Mouse (Mus musculus) layer of hippocampus, adult 9-10 months (tissue): ENCODE measurements around the gene Pus3.
A peak's percentile ranks its signal among the peaks of the same experiment; 100 is the strongest.

ENCODE experiments used
- DNase-seq: peaks from one replicate; pipeline ENCODE4 v3.0.0; 2022; ENCODE audit warnings: low spot score

Gene Pus3

DNA sequence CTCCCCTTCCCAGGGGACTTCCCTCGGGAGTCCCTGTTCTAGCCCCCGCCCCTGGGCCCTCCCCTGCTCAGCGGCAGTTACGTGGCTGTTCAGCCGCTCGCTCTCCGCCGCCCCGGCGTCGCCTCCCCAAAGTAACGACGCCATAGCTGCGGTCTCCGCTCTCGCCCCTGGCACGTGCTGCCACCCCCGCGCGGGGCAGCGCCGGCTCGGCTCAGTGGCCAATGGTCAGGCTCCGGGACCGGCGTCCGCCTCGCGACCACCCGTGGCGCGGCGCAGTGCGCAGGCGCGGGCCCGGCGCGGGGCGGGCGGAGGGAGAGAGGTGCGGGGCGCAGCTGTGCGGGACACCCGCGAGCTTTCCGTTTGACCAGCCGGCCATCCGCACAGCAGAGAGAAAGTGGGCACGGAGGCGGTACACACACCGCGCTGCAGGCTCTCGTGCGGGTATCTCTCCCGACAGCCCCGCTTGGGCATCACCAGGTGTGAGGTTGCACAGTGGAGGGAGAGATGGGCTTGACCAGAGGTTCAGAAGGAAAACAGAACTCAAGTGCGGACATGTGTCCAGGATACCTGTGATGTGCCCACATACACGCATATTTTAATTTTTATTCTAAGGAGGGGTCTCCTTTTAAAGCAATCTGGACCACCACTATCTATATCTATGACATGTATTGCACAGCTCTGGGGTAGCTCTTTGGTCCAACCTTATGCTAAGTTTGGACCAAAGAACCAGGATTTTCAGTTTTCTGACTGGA is at the start of gene Pus3, which contains the start of gene Ddx25:
Pus3 (plus strand) TSS at position 339 of the 752 bp plus-strand sequence.
Ddx25 (minus strand) TSS at position 272 of the 752 bp plus-strand sequence.
- DNase-seq, result no peak

DNA sequence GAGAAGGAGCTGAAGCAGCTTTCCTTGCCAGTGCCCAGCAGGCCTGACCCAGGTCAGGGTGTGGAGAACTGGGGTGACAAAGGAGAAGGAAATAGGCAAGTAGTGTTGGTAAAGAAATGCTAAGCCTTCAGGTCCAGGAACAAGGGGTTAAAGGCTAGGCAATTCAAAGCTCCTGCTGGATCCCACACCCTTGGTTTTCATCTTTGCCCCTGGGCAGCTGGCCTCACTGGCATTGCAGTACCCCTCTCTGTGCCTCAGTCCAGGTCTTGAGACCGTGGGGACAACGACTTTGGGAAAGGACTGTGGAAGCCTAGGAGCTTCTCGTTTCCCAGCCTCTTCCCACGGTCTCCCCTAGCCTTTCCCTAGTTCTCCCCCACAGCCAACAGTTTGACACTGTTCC is 44.5 kb upstream of the Pus3 start:
- no peak for DNase-seq

DNA sequence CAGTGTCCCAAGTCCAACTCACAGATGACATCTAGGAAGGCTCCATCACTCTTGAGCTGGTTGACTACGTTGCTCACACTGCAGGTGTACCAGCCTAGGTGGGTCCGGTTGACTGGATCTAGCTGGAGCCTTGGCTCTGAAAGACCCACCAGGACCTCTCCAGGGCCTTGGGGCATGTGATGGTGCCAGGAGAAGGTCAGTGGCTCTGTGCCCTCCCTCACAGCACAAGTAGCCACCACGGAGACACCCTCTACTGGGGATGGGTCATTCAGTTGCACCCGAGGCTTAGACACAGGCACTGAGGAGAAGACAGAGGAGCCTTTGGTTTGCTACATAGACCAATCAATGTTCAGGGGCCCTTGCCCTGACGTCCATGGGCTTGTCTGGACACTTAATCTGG is 42.2 kb upstream of the Pus3 start:
- DNase-seq, result no peak

DNA sequence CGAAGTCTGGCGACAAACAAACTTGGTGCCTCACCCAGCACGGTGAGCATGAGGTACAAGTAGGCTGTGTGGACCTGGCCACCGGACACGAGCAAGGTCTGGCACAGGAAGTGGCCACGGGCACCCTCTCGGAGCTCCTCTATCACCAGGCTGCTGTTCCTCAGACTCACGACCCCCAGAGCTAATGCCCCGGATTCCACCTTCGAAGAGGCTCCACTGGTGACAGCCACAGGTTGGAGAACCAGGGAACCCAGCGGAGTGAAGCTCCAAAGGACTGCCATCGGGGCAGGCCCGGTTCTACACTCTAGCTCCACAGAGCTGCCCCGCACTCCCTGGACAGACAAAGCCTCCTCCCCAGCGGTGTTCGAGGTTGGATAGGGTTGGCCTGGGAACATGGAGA is 41.7 kb upstream of the Pus3 start:
- no peak for DNase-seq

DNA sequence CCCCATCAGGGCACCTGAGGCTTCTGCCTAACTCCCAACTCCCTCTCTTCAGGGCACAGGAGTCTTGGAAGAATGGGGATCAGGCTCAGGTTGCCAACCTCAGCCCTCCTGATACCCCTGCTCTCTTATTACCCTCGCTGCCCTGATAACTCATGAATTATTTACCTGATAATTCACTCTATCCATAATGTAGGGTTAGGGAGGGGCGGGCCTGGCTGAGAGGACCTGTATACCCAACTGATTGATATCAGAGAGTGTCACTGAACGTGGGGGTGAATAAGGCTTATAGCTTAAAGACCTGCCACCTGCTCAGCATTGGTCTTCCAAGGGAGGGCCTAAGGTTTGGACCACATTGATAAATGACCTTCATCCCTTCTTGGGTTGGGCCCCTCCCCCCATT is 40.2 kb upstream of the Pus3 start, which contains the start of gene Gm1113:
Gm1113 (minus strand) TSS at position 101 of the 400 bp plus-strand sequence.
- no peak for DNase-seq

DNA sequence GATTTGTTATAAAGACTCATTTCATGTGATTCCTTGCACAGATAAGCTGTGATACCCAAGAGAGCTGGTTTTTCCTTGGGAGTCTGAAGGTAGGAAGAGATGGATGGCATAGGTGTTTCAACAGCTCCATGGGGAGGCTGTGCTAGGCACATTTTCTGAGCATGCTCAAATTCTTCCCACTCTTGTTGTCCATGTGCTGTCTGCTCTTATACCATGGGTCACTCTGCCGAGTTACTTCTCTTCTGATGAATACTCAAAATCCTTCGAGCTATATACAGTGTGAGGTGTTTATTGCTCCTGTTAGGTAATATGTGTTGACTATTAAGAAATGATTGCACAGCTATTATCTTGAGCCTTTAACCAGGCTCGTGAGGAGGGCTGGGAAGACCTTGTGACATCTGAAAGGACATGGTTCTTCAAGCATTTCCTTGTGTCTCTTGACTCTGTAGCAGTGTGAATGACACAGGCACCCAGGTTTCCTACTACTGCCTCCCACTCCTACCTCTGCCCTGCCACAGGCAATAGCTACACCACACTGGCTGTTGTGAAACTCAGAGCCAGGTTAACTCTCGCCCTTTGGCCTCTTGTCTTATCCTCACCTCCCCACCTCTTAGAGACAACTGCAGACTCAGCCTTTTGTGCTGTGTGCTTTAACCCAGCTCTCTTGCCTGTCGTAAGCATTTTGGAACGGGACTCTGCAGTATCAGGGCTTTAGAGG is 37.6 kb upstream of the Pus3 start:
- DNase-seq, result no peak

DNA sequence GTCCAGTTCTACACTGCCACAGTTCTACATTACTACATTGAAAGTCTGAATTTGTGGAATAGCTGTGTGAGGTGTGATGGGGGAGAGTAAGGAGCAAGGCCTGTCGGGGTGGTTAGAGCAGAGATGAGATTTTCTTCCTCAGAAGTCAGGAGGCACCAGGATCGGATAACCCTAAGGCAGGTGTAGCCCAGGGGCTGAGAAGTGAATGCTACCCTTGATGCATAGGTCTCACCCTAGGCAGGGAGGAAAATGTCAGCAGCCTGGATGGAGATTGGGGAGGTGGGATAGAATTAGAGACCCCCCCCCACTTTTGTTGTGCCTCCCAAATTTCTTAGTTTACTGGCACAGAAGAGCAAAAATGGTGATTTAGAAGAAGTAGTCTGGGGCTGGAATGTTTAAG is 36.2 kb upstream of the Pus3 start:
- DNase-seq, result no peak

DNA sequence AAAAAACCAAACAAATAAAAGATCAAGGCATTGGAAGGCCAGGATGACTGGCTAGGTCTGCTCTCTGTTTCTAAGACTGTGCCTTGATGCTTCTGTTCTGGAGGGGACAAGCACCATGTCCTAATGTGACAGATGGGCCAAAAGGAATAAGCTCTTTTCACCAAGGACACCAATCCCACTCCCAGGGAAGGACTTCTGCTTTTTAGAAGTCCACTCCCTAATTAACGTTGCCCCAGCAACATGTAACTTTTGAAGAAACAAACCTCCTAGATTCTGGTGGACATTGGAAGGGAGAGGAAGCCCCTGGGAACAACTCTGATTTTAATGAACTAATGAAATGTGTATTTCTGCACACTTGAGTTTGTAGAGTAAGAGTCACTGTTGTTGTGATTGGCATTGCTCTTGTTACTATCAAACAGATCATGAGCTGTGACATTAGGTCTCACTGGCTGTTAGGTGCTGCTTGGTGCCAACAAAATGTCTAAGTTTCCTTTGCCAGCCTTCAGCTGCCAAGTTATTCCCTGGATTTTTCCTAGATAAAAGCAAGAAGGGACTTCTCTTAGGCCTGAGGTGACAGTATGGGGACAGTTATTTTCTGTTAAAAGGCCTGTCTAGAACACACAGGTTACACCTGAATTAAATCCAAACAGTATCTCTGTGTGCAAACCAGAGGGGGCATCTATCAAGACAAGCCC is 35.4 kb upstream of the Pus3 start:
- no peak for DNase-seq

DNA sequence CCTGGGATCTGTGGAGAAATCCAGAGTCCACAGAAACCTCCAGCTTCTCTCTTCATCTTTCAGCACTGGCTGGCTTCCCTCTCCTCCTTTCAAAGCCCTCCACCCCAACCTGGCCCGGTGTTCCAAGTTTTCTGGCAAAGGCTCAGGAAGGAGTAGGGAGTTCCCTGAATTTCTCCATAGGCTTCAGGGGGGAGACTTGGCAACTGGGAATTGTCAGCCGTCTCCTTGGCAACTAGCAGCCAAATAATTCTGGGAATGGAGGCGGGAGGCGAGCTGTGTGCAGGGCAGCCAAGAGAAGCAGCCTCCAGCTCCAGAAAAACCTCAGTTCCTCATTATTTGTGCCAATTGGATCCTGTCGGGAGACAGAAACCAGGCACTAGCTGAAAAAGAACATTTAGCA is 34.9 kb upstream of the Pus3 start:
- no peak for DNase-seq

DNA sequence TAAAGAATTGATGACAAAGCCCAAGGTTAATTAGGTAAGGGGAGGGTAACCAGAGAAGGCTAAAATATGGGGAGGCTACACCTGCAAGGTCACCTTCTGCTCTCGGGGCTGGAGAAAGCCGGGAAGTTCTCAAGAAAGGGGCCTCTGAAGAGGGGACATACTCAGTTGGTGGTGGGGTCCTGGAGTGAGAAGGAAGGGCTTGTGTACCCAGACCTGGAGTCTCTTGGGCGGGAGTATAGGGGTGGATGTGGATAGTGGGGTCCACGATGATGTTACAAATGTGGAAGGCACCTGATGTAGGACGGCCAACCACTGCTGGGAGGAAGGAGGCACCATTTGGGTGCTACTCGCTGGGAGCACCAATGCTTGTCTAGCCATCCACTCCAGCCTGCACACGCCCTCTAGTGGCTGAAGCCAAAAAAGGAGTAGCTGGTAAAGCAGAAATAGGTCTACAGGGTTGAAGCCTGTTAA is 34.4 kb upstream of the Pus3 start:
- DNase-seq, result peak; percentile 51

DNA sequence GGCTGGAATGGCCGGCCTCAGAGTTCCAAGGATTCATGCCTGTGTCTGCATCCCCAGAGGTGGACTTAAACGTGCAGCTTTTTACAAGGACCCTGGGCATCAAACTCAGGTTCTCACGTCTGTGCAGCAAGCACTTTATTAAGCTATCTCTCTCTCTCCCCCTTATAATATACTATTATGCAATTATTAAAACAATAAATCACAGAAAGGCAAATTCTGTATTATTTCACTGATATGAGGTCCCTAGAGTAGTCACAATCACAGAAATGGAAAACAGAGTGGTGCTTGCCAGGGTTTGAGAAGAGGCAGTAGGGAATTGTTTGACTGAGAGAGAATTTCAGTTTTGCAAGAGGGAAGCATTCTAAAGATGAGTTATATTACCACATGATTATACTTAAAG is 29.3 kb upstream of the Pus3 start:
- no peak for DNase-seq

DNA sequence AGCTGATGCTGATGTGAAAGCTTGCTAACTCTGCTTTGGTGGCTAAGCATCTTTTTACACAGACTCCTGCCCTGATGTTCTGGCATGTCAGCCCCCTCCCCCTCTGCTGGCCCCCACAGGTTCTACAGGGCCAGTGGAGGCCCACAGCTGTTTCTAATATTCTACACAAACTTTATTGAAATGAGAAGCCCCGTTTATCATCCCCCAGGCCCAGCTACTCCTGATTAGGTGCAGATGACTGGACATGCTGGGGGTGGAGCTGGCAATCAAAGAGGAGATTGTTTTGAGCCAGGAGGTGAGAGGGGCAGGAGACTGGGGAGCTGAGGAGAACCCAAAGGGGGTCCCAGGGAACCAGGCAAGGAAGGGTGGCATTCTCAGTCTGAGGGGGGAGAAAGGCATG is 28.6 kb upstream of the Pus3 start:
- DNase-seq, result no peak

DNA sequence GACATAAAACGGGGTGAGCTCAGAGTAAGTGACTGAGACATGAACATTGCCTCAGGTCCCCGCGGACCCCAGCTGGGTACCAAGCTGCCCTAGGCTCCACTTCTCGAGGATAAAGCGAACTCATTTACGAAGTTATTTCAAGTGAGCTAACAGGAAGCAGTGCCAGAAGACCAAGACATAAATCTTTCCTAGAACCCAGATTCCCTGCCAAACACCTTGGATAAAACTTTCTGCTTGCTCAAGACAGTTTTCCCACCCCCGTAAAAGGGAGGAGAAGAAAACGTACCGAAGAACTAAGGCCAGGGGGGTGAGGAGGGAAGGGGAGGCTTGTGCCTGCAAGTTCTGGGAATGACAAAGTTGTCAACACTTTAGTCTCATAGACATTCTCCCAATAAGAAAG is 25.1 kb upstream of the Pus3 start:
- no peak for DNase-seq

DNA sequence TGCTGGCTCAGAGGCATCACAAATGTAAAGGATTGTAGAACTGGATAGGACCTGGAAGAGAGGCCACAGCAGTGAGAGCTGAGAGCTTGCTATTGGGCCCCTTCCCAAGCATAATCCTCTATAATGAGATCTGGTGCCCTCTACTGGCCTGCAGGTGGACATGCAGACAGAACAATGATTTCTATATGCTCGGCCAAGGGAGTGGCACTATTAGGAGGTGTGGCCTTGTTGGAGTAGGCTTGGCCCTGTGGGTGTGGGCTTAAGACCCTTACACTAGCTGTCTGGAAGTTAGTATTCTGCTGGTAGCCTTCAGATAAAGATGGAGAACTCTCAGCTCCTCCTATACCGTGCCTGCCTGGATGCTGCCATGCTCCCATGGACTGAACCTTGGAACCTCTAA is 23.3 kb upstream of the Pus3 start:
- no peak for DNase-seq

DNA sequence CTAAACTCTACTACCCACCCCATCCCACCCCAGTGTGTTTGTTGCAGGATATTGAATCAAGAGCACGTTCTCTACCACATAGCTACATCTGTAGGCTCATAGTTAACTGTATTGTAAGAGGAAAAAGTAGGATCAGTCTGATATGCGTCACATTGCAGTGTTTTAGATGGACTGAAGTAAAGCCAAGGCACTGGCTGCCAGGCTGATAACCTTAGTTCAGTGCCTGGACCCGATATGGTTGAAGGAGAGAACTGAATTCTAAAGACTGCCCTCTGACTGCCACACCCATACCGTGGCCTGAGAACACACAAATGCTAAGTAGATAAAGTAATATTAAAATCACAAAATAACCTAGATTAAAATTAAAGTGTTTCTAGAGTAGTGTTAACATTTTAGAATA is 22.5 kb upstream of the Pus3 start:
- DNase-seq, result no peak

DNA sequence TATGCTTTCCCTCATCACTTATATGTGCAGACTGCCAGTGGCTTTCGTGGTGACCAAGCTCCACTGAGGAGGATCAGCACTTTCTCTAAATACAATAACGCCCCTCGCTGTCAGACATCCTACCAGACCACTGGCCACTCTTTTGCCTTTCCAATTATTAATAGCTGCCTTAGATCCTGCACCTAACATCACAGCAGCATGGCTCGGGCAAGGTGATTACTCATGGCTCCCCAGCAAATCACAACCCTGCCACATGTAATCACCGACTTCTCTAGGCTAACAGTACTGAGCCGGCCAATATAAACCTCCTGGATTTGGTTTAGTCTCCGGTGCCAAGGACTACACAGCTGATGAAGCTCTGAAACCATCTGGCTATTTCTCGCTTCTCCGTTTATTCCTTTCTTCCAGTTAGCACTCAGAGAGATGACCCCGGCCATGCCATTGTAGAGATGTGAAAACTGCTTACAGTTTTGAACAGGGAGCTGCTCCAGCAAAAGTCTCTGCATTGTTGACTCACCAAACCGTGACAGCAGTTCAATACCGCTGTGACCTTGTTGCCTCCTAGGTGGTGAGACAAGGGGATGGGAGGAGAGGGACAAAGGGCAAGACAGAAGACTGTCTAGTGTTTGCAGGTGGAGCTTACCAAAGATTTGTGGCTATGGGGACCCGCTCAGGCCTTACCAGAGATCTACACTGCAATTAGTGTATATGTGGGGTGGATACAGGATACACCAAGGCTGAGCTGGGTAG is 19.2 kb upstream of the Pus3 start:
- DNase-seq, result no peak

DNA sequence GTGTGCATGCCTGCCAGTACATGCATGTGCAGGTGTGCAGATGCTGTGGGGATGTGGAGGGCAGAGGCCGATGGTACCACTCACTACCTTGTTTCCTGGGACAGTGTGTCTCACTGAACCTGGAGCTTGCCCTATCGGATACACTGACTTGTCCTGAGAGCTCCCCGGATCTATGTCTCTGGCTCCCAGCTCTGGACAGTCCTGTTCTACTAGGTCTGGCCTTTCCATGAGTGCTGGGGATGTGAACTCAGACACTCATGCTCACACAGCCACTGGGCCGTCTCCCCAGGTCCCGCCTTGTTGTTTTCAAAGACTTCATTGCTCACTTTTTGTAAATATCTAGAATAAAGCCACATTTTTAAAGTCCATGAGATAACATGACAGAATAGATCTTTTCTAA is 17.4 kb upstream of the Pus3 start:
- DNase-seq, result no peak

DNA sequence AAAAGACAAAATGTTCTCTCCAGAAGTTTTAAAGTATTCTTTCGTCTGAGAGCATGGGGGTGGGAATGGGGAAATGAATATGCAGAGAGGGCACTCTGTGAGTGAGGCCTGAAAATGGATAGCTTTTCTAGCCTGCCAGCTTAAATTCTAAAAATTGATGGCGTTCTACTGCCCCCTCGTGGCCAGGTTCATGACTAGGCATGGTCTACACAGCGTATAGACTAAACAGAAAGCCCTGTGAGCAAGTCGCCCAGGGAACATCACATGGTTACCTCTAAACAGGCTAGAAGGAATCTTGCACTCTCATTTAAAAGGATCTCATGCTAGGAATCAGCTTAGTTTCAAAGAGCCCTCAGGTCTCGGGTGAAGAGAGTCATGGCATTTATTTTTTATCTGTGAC is 16.9 kb upstream of the Pus3 start:
- DNase-seq, result peak; percentile 51

DNA sequence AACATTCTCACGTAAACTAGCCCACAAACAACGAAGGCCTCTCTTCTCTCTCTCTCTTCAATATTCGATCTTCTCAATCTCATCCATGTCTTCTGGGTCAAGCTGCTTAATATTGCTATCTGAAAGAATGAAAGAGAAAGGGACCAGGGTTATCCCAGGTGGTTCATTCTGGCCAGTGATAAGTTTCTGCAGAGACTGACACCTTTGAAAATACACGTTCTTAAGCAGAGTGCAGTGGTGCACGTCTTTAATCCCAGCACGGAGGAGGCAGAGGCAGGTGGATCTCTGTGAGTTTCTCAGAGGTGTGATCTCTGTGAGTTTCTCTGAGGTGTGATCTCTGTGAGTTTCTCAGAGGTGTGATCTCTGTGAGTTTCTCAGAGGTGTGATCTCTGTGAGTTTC is 16.5 kb upstream of the Pus3 start:
- no peak for DNase-seq

DNA sequence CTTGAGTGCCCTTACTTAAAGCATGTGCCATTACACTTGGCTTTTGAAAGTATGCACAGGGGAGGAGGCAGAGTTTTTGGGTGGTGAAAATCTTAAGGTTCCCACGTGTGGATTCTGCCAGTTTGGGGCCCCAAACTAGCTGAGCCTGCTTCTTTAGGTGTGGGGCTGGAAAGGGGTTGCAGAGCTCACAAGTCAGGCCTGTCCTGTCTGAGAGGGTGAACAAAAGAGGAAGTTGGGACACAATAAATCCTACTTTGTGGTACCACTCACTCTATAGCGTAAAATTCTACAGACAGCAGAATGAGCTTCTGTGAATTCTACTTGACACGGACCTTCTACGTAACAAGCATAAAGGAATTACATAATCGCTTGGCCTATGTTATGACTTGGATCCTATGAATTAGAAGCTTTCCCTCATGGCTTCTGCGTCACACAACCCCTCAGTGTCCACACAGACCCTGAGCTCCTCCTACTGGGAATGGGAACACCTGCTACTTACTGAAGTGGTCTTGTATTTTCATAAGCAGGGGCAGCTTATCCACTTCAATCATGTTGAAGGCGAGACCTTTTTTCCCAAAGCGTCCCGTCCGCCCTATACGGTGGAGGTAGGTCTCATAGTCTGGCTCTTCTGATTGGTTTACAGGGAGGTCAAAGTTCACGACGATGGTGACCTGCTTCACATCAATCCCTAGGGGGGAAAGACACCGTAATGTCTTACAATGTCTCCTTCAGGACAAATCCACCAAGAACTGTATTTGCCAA is 15.1 kb upstream of the Pus3 start:
- no peak for DNase-seq

DNA sequence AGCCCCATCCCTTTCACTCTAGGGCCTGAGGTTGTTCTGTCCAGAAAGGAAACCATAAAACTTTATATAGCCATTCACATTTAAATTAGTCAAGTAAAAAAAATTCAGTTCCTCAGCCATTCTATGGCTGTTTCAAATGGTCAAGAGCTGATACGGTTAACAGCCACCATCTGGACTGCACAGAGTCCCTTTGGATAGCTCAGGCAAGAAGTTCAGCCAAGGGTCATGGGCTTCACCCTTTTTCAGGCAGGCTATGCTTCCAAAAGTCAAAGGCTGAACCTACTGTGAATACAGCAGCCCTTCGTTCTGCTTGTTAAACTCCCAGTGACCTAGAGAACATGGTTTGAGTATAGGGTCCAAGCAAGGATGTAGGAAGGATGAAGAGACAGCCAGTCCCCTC is 13.7 kb upstream of the Pus3 start:
- no peak for DNase-seq
